Mouse (Mus musculus) thymus, adult 2 months (tissue): ENCODE measurements at regions not wholly inside any gene's neighbourhood (a gene's known extent, or its start where the extent isn't known, plus 50 kb on each side); places are given as distances from the start of the nearest gene placed in this dataset.

ENCODE experiments used
- CTCF ChIP-seq: fragments of 200-500 bp; IDR thresholded peaks from 2 replicates; pipeline ENCODE4 v1.5.1; 2012; ENCODE audit warnings: mild to moderate bottlenecking, control low read depth, low read length, moderate library complexity, borderline replicate concordance; ENCODE audit not compliant: control insufficient read depth, poor library complexity, insufficient read depth; ENCODE audit errors: extremely low read depth
- POLR2A ChIP-seq: fragments of 200-500 bp; IDR thresholded peaks from 2 replicates; pipeline ENCODE4 v1.6.1; 2012; ENCODE audit warnings: mild to moderate bottlenecking, low read length, control low read depth, moderate library complexity; ENCODE audit not compliant: control insufficient read depth, poor library complexity, insufficient read depth; ENCODE audit errors: extremely low read depth

DNA sequence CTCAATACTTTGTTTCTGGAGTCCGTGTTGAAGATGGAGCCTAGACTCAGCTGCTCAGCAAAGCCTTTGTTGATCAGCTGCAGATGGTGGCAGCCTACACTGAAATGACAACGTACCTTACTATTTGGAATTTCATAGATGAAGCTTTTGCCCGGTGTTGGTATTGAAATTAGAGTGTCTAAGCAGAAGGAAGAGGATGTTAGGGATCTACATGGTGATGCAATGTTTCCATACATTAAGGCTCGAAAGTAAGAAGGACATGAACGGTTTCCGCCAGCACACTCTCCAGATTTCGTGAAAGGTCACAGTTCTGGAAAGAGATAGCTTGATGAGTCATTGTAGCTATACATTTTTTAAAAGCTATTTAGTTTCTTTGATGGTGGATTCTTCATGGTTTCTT, 412.9 kb upstream of the Actbl2 start:
- no peak for TF ChIP-seq CTCF
- TF ChIP-seq POLR2A: no peak
